11 mouse cellular contexts compared by ENCODE assay signal in genomic region chr10:88604943-88605342, GRCm38 (mm10). TPM values are rescaled to one million over a fixed set of nuclear protein-coding genes. Genes with fewer than 3 reads are reported as not detected.
DNase-seq lines count a peak whose midpoint lies in the region; ATAC-seq lines count a peak whose summit lies in the region.
"Had no signal": no experiment of that assay in that cellular context is flagged by ENCODE, and none has a peak within 500 bp of the region (broad histone marks: within the 10 kb centered on the region; RNA-seq: fewer than 3 reads in every experiment).

TSS of gene Mybpc1 (minus strand) at chr10:88605152.

- no peak within 1 kb of the TSS for H3K27ac ChIP-seq in heart, embryonic 15.5 days
- no peak within 1 kb of the TSS for H3K27ac ChIP-seq in brown adipose tissue, adult 24 weeks (replicated peaks; ENCODE audit: low read depth, low read length)
- no peak within 1 kb of the TSS for H3K27ac ChIP-seq in midbrain, embryonic 14.5 days (replicated peaks; ENCODE audit: low read depth, low read length)

- 29% methylated on average over 16 of the region's 16 CpGs for WGBS in heart, embryonic 15.5 days
- WGBS in midbrain, embryonic 14.5 days, result 33% methylated on average over 16 of the region's 16 CpGs

- 0 out of 2 replicates have a peak, but pooled peaks cover 3% of the 10 kb centered on the region for H3K27me3 ChIP-seq in heart, embryonic 15.5 days
- H3K27me3 ChIP-seq in midbrain, embryonic 14.5 days (ENCODE audit: control insufficient read depth, insufficient read depth, low read length), result no peaks in the 10 kb centered on the region

- no peak for ATAC-seq in heart, embryonic 15.5 days (replicated peaks; ENCODE audit: insufficient number of reproducible peaks, insufficient read depth, low FRiP score, low read depth)
- peak; percentile 31; the same call in 1 of the 2 replicates for ATAC-seq in midbrain, embryonic 14.5 days (ENCODE audit: low FRiP score, low TSS enrichment)
- ATAC-seq in activated CD4-positive, CD25-positive, alpha-beta regulatory T cell, adult 4 months, result no peak

- 0 out of 2 replicates have a peak within 1 kb of the TSS, but pooled peaks have one; percentile 9 for H3K4me3 ChIP-seq in heart, embryonic 15.5 days
- H3K4me3 ChIP-seq in brown adipose tissue, adult 24 weeks (ENCODE audit: insufficient read depth, low read depth, low read length), result no peak within 1 kb of the TSS
- H3K4me3 ChIP-seq in midbrain, embryonic 14.5 days (replicated peaks; ENCODE audit: low read depth, low read length), result no peak within 1 kb of the TSS

- no peak within 1 kb of the TSS for H3K9ac ChIP-seq in heart, embryonic 15.5 days
- H3K9ac ChIP-seq in midbrain, embryonic 14.5 days (replicated peaks; ENCODE audit: low read length), result no peak within 1 kb of the TSS

- H3K4me1 ChIP-seq in heart, embryonic 15.5 days (replicated peaks), result 0 out of 2 replicates have a peak, but pooled peaks cover 3% of the 10 kb centered on the region
- no peaks in the 10 kb centered on the region for H3K4me1 ChIP-seq in brown adipose tissue, adult 24 weeks (ENCODE audit: control insufficient read depth, insufficient read depth, insufficient read length, low read length)
- no peaks in the 10 kb centered on the region; the same call in 1 of the 2 replicates for H3K4me1 ChIP-seq in midbrain, embryonic 14.5 days (ENCODE audit: control insufficient read depth, insufficient read depth, low read length)

- H3K9me3 ChIP-seq in heart, embryonic 15.5 days (replicated peaks), result no peaks in the 10 kb centered on the region
- no peaks in the 10 kb centered on the region for H3K9me3 ChIP-seq in midbrain, embryonic 14.5 days (ENCODE audit: control insufficient read depth, low read length)
- H3K9me3 ChIP-seq: G1E had no signal

- peak within 1 kb of the TSS; percentile 33 for H3K4me2 ChIP-seq in heart, embryonic 15.5 days
- peak within 1 kb of the TSS; percentile 26 for H3K4me2 ChIP-seq in midbrain, embryonic 14.5 days (ENCODE audit: low read length)

- intact Hi-C loops in heart, postnatal 10 days (cut with DNase I), result no loop called here

- DNase-seq in heart, postnatal 10 days, result no peak
- DNase-seq in gastrocnemius, postnatal 25 days, result peak; percentile 76
- DNase-seq in midbrain, embryonic 14.5 days, result peak; percentile 37
- DNase-seq in layer of hippocampus, postnatal 14 days (ENCODE audit: low spot score in 2 of 2), result no peak
- DNase-seq in urinary bladder, postnatal 36 days (ENCODE audit: low spot score in 2 of 2), result no peak
- DNase-seq: cerebellum, adult 9-10 months; thymus, postnatal 36 days had no signal

- no peaks in the 10 kb centered on the region for H3K36me3 ChIP-seq in heart, embryonic 15.5 days
- H3K36me3 ChIP-seq in midbrain, embryonic 14.5 days (ENCODE audit: control insufficient read depth, insufficient read depth, low read length), result no peaks in the 10 kb centered on the region
- H3K36me3 ChIP-seq: G1E had no signal

RNA-seq across cellular contexts. Expression of gene Mybpc1, which starts in this region (rescaled TPM):
- 3.3 and 4.5 TPM in 2 replicates for polyA plus RNA-seq in heart, embryonic 15.5 days (2015; fragmentation: Nextera tagmentation; extraction: Ambion mirVana)
- total RNA-seq in heart, postnatal 10 days (2021), result under 1 TPM; 0.15 to 0.38 TPM
- polyA plus RNA-seq in brown adipose tissue, adult 24 weeks (2012; ENCODE audit: insufficient read depth, insufficient read length, missing spikeins), result 18.9 and 27.6 TPM in 2 replicates
- total RNA-seq in gastrocnemius, postnatal 25 days (2021), result 1,000 to 10,000 TPM; 1,393 to 2,492 TPM
- polyA plus RNA-seq in midbrain, embryonic 14.5 days (2014; fragmentation: Nextera tagmentation; extraction: Ambion mirVana), result 1.3 and 4.1 TPM in 2 replicates
- total RNA-seq in layer of hippocampus, postnatal 14 days (2021), result 1 to 10 TPM; 1.4 to 2.1 TPM
- polyA plus RNA-seq in activated CD4-positive, CD25-positive, alpha-beta regulatory T cell, adult 4 months (2017; shearing (Covaris generic)), result not detected
- total RNA-seq: G1E had no signal
- polyA plus RNA-seq: G1E had no signal

Comparison
In these comparisons a context has a peak if more than half of its experiments do, and no peak if none do; other contexts are left out.
1. RNA of gene Mybpc1 (total RNA-seq): 1,393 to 2,492 TPM in gastrocnemius, postnatal 25 days; 1.4 to 2.1 TPM in layer of hippocampus, postnatal 14 days and 0.15 to 0.38 TPM in heart, postnatal 10 days; every median in the first group is over 100 times any median in the second.
2. DNase-seq: peak in gastrocnemius, postnatal 25 days (single experiment) and midbrain, embryonic 14.5 days (single experiment); none in heart, postnatal 10 days (0 of 2), layer of hippocampus, postnatal 14 days (0 of 2) and urinary bladder, postnatal 36 days (0 of 2).